Mouse (Mus musculus) intestine, embryonic 14.5 days (tissue): ENCODE results near the gene Arhgap25. TPM values are rescaled to one million over a fixed set of nuclear protein-coding genes. Genes with fewer than 3 reads are reported as not detected.
"Not testable (repeated sequence)": the region's sequence is repeated elsewhere in the genome, so short reads cannot be mapped to it uniquely, and the experiment has no call there.

Source experiments
- ATAC-seq: fragments of 200-750 bp; cut with Nextera tagmentation; replicated peaks from 2 replicates; pipeline ENCODE4 v1.8.0; 2017; ENCODE audit warnings: low read depth, moderate number of reproducible peaks, moderate TSS enrichment, moderate library complexity; ENCODE audit not compliant: low FRiP score, low TSS enrichment
- DNase-seq: peaks from one replicate; pipeline ENCODE4 v3.0.0-alpha.2; 2018; ENCODE audit warnings: low spot score
- H3K27ac ChIP-seq: fragments of 300-500 bp; sonication (generic); 2 replicates; pipeline ENCODE4 v1.5.1; 2014; ENCODE audit warnings: low read depth, mild to moderate bottlenecking, control low read depth
- H3K27me3 ChIP-seq: fragments of 300-500 bp; sonication (generic); replicated peaks from 2 replicates; pipeline ENCODE4 v1.6.1; 2014; ENCODE audit warnings: low read length, control low read depth; ENCODE audit not compliant: control insufficient read depth, insufficient read depth
- H3K36me3 ChIP-seq: fragments of 300-500 bp; sonication (generic); 2 replicates; pipeline ENCODE4 v1.6.1; 2014; ENCODE audit warnings: low read length, control low read depth; ENCODE audit not compliant: control insufficient read depth, insufficient read depth
- H3K4me1 ChIP-seq: fragments of 300-500 bp; sonication (generic); replicated peaks from 2 replicates; pipeline ENCODE4 v1.6.1; 2014; ENCODE audit warnings: low read length, control low read depth, mixed read lengths; ENCODE audit not compliant: control insufficient read depth, insufficient read depth
- H3K4me2 ChIP-seq: fragments of 300-500 bp; sonication (generic); 2 replicates; pipeline ENCODE4 v1.6.1; 2014; ENCODE audit warnings: low read length
- H3K4me3 ChIP-seq: fragments of 300-500 bp; sonication (generic); 2 replicates; pipeline ENCODE4 v1.5.1; 2014; ENCODE audit warnings: low read depth, low read length, control low read depth, mixed read lengths
- H3K9ac ChIP-seq: fragments of 300-500 bp; sonication (generic); 2 replicates; pipeline ENCODE4 v1.6.1; 2014; ENCODE audit warnings: mild to moderate bottlenecking, low read length
- H3K9me3 ChIP-seq: fragments of 300-500 bp; sonication (generic); 2 replicates; pipeline ENCODE4 v1.6.1; 2016; ENCODE audit warnings: low read length, control low read depth; ENCODE audit not compliant: control insufficient read depth
- WGBS: fragments of 180-500 bp; shearing (Covaris S2); extraction: QIAGEN DNeasy Blood & Tissue Kit; methylation state at CpG from one replicate; pipeline ENCODE4 v1.1.7; 2014; 5-methylcytosine and 5-hydroxymethylcytosine counted together
- polyA plus RNA-seq: library from polyadenylated mRNA; unstranded; fragments of >200 nt; fragmentation: Nextera tagmentation; extraction: Ambion mirVana; gene quantifications from 2 replicates; pipeline ENCODE4 v1.2.1, GENCODE M21; 2014

The Arhgap25 gene
- polyA plus RNA-seq, 1 experiment from 2014 or later: 2.7 TPM

GRCm38 (mm10) chr6:87527846-87528557 is 5.1 kb downstream of the Arhgap25 start:
- H3K9me3 ChIP-seq: no peaks in the 10 kb centered on the region
- no peak overlapping the region for H3K9ac ChIP-seq
- DNase-seq (no peak), ATAC-seq (no peak)
- no peak overlapping the region for H3K4me2 ChIP-seq
- H3K4me3 ChIP-seq: no peak overlapping the region
- H3K36me3 ChIP-seq: no peaks in the 10 kb centered on the region
- no peaks in the 10 kb centered on the region for H3K27me3 ChIP-seq
- 75% methylated on average over 6 of the region's 6 CpGs for WGBS
- H3K4me1 ChIP-seq: no peaks in the 10 kb centered on the region
- H3K27ac ChIP-seq: no peak overlapping the region

- DNase-seq: no peak
- H3K9ac ChIP-seq: no peak overlapping the region
- no peak overlapping the region for H3K4me2 ChIP-seq
- no peak for ATAC-seq
- no peaks in the 10 kb centered on the region for H3K27me3 ChIP-seq
- H3K36me3 ChIP-seq: no peaks in the 10 kb centered on the region
- no peaks in the 10 kb centered on the region for H3K9me3 ChIP-seq
- no peaks in the 10 kb centered on the region for H3K4me1 ChIP-seq
- WGBS: 77% methylated on average over 4 of the region's 4 CpGs
- no peak overlapping the region for H3K27ac ChIP-seq
- H3K4me3 ChIP-seq: no peak overlapping the region
These were observed 5.7 kb downstream of the Arhgap25 start for GRCm38 (mm10) chr6:87527366-87527765.

- Histone ChIP-seq H3K27me3 (no peaks in the 10 kb centered on the region), H3K27ac (no peak overlapping the region), H3K4me1 (no peaks in the 10 kb centered on the region), H3K9me3 (no peaks in the 10 kb centered on the region), H3K9ac (no peak overlapping the region), H3K4me2 (no peak overlapping the region), H3K36me3 (no peaks in the 10 kb centered on the region), H3K4me3 (no peak overlapping the region)
- DNase-seq (no peak), ATAC-seq (no peak)
- 87% methylated on average over 10 of the region's 10 CpGs for WGBS
These were observed 7.9 kb downstream of the Arhgap25 start for GRCm38 (mm10) chr6:87525126-87525525.

- Histone ChIP-seq H3K4me1 (no peaks in the 10 kb centered on the region), H3K9me3 (no peaks in the 10 kb centered on the region), H3K4me3 (no peak overlapping the region), H3K9ac (no peak overlapping the region), H3K36me3 (no peaks in the 10 kb centered on the region), H3K27ac (no peak overlapping the region), H3K27me3 (no peaks in the 10 kb centered on the region), H3K4me2 (no peak overlapping the region)
- DNase-seq (no peak), ATAC-seq (no peak)
- WGBS: 96% methylated on average over 4 of the region's 4 CpGs
These were observed 8.8 kb downstream of the Arhgap25 start for GRCm38 (mm10) chr6:87524281-87524680.

GRCm38 (mm10) chr6:87523736-87524135 is 9.3 kb downstream of the Arhgap25 start:
- ATAC-seq (no peak), DNase-seq (no peak)
- no peaks in the 10 kb centered on the region for H3K36me3 ChIP-seq
- no peaks in the 10 kb centered on the region for H3K27me3 ChIP-seq
- WGBS: 71% methylated on average over 7 of the region's 7 CpGs
- H3K27ac ChIP-seq: no peak overlapping the region
- H3K9ac ChIP-seq: no peak overlapping the region
- H3K4me1 ChIP-seq: no peaks in the 10 kb centered on the region
- H3K4me3 ChIP-seq: no peak overlapping the region
- H3K4me2 ChIP-seq: no peak overlapping the region
- H3K9me3 ChIP-seq: no peaks in the 10 kb centered on the region

GRCm38 (mm10) chr6:87523085-87523484 is 10.0 kb downstream of the Arhgap25 start:
- no peaks in the 10 kb centered on the region for H3K27me3 ChIP-seq
- H3K4me3 ChIP-seq: no peak overlapping the region
- H3K27ac ChIP-seq: no peak overlapping the region
- no peak overlapping the region for H3K9ac ChIP-seq
- no peaks in the 10 kb centered on the region for H3K4me1 ChIP-seq
- DNase-seq (no peak), ATAC-seq (no peak)
- no peaks in the 10 kb centered on the region for H3K36me3 ChIP-seq
- no peaks in the 10 kb centered on the region for H3K9me3 ChIP-seq
- WGBS: 57% methylated on average over 2 of the region's 2 CpGs
- no peak overlapping the region for H3K4me2 ChIP-seq

GRCm38 (mm10) chr6:87522236-87522635 is 10.8 kb downstream of the Arhgap25 start:
- H3K36me3 ChIP-seq: no peaks in the 10 kb centered on the region
- no peak overlapping the region for H3K27ac ChIP-seq
- WGBS: 14% methylated on average over 3 of the region's 3 CpGs
- ATAC-seq: no peak
- no peak overlapping the region for H3K4me3 ChIP-seq
- no peaks in the 10 kb centered on the region for H3K4me1 ChIP-seq
- H3K9me3 ChIP-seq: no peaks in the 10 kb centered on the region
- no peak overlapping the region for H3K4me2 ChIP-seq
- H3K9ac ChIP-seq: no peak overlapping the region
- no peaks in the 10 kb centered on the region for H3K27me3 ChIP-seq
- no peak for DNase-seq

- H3K4me3 ChIP-seq, DNase-seq, H3K36me3 ChIP-seq, H3K9ac ChIP-seq, H3K4me2 ChIP-seq, H3K27ac ChIP-seq, ATAC-seq, H3K27me3 ChIP-seq, H3K9me3 ChIP-seq, H3K4me1 ChIP-seq: not testable (repeated sequence)
- WGBS: 91% methylated on average over 6 of the region's 6 CpGs
These were observed 11.4 kb downstream of the Arhgap25 start for GRCm38 (mm10) chr6:87521705-87522104.

- WGBS: 82% methylated on average over 8 of the region's 8 CpGs
- no peaks in the 10 kb centered on the region for H3K27me3 ChIP-seq
- no peak overlapping the region for H3K27ac ChIP-seq
- no peaks in the 10 kb centered on the region for H3K36me3 ChIP-seq
- H3K4me3 ChIP-seq: no peak overlapping the region
- ATAC-seq: no peak
- no peak overlapping the region for H3K9ac ChIP-seq
- H3K9me3 ChIP-seq: no peaks in the 10 kb centered on the region
- H3K4me2 ChIP-seq: no peak overlapping the region
- H3K4me1 ChIP-seq: no peaks in the 10 kb centered on the region
- DNase-seq: no peak
These were observed 12.5 kb downstream of the Arhgap25 start for GRCm38 (mm10) chr6:87520572-87520971.
